Mouse (Mus musculus) liver, embryonic 14.5 days (tissue): ENCODE measurements around the gene Tcea3. TPM values are rescaled to one million over a fixed set of nuclear protein-coding genes. Genes with fewer than 3 reads are reported as not detected.

Experiments
- ATAC-seq: fragments of 200-750 bp; cut with Nextera tagmentation; 2 replicates; pipeline ENCODE4 v1.8.0; 2017; ENCODE audit warnings: moderate number of reproducible peaks, mild to moderate bottlenecking, moderate library complexity; ENCODE audit not compliant: insufficient read depth
- DNase-seq, 3 experiments: peaks; one replicate each; pipeline ENCODE4 v3.0.0-alpha.2; 2012 to 2013; ENCODE audit warnings: low read depth in 3 of 3, low spot score in 3 of 3
- H3K27ac ChIP-seq: fragments of 300-500 bp; sonication (generic); 2 replicates; pipeline ENCODE4 v1.5.1; 2014; ENCODE audit warnings: moderate library complexity, mild to moderate bottlenecking, control low read depth, inconsistent platforms
- H3K27me3 ChIP-seq: fragments of 300-500 bp; sonication (generic); 2 replicates; pipeline ENCODE4 v1.6.1; 2014; ENCODE audit warnings: mild to moderate bottlenecking, low read length, moderate library complexity; ENCODE audit not compliant: control insufficient read depth, insufficient read depth
- H3K36me3 ChIP-seq: fragments of 300-500 bp; sonication (generic); replicated peaks from 2 replicates; pipeline ENCODE4 v1.6.1; 2014; ENCODE audit warnings: low read depth; ENCODE audit not compliant: control insufficient read depth, insufficient read depth
- H3K4me1 ChIP-seq, 2 experiments: fragments of 200-500 bp in 1 of 2; fragments of 300-500 bp in 1 of 2; sonication (generic) in 1 of 2; replicated peaks; 2 replicates each; pipeline ENCODE4 v1.6.1; 2012 to 2014; ENCODE audit warnings: antibody characterized with exemption in 1 of 2, inconsistent platforms in 1 of 2, low read length in 1 of 2; ENCODE audit not compliant: control insufficient read depth in 2 of 2, insufficient read depth in 2 of 2
- H3K4me2 ChIP-seq: fragments of 300-500 bp; sonication (generic); 2 replicates; pipeline ENCODE4 v1.6.1; 2014; ENCODE audit warnings: low read depth, mild to moderate bottlenecking, control low read depth, moderate library complexity
- H3K4me3 ChIP-seq, 2 experiments: fragments of 200-500 bp in 1 of 2; fragments of 300-500 bp in 1 of 2; sonication (generic) in 1 of 2; 2 replicates each; pipeline ENCODE4 v1.5.1; 2012 to 2014; ENCODE audit warnings: low read depth in 2 of 2, low read length in 2 of 2, mild to moderate bottlenecking in 2 of 2, control low read depth in 1 of 2, inconsistent platforms in 1 of 2, moderate library complexity in 1 of 2; ENCODE audit not compliant: insufficient read depth in 1 of 2
- H3K9ac ChIP-seq: fragments of 300-500 bp; sonication (generic); replicated peaks from 2 replicates; pipeline ENCODE4 v1.6.1; 2014; ENCODE audit warnings: mild to moderate bottlenecking, control low read depth, moderate library complexity
- H3K9me3 ChIP-seq: fragments of 300-500 bp; sonication (generic); 2 replicates; pipeline ENCODE4 v1.6.1; 2016; ENCODE audit warnings: low read length, mixed read lengths; ENCODE audit not compliant: control insufficient read depth
- CTCF ChIP-seq: IDR thresholded peaks from 2 replicates; pipeline ENCODE4 v1.5.1; 2016; ENCODE audit warnings: antibody characterized with exemption, low read depth, control low read depth
- EP300 ChIP-seq: IDR thresholded peaks from 2 replicates; pipeline ENCODE4 v1.6.1; 2016; ENCODE audit warnings: antibody characterized with exemption, low read depth
- WGBS: fragments of 180-500 bp; shearing (Covaris S2); extraction: QIAGEN DNeasy Blood & Tissue Kit; methylation state at CpG from one replicate; pipeline ENCODE4 v1.1.7; 2014; ENCODE audit not compliant: insufficient replicate concordance; 5-methylcytosine and 5-hydroxymethylcytosine counted together
- polyA plus RNA-seq, 2 experiments: library from polyadenylated mRNA; depleted of rRNA in 1 of 2; stranded (reverse) in 1 of 2; unstranded in 1 of 2; fragments of >200 nt; fragmentation: Nextera tagmentation in 1 of 2; extraction: Ambion mirVana in 1 of 2; gene quantifications; 2 replicates each; pipeline versions ENCODE4 v1.2.1 to v1.2.3; 2012 to 2014

Tcea3 gene
- polyA plus RNA-seq, 2 experiments: 4.8 to 12.4 TPM

GRCm38 (mm10) chr4:136248464-136249331 is 1.2 kb downstream of the Tcea3 start:
- ATAC-seq (no peak), DNase-seq (no peak)
- no peak overlapping the region for H3K27ac ChIP-seq
- TF ChIP-seq EP300 (no peak), CTCF (no peak)
- H3K9me3 ChIP-seq: no peaks in the 10 kb centered on the region
- no peaks in the 10 kb centered on the region for H3K36me3 ChIP-seq
- 0 out of 4 replicates have a peak, but pooled peaks cover 0 to 4% of the 10 kb centered on the region in 2 experiments for H3K4me1 ChIP-seq
- WGBS: 3% methylated on average over 36 of the region's 37 CpGs
- peak overlapping the region; percentile 15 to 53 for H3K4me3 ChIP-seq
- peaks cover 51% of the 10 kb centered on the region for H3K27me3 ChIP-seq
- H3K9ac ChIP-seq: no peak overlapping the region
- peak overlapping the region; percentile 54 for H3K4me2 ChIP-seq

DNA sequence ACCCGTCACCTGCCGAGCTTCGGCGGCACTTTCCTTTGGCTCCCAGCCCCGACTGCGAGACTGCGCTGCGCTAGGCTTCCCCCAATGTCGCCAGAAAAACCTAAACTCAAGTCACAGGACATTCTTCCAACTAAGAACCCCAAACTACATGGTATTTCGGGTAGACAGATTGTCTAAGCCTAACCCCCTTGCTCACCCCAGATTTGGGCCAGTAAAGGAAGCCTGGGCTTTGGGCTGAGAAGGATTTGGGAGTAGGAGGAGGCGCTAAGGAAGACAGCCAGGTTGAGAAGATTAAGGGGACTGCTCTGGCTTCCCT is 1.8 kb downstream of the Tcea3 start:
- TF ChIP-seq CTCF (no peak), EP300 (no peak)
- H3K9ac ChIP-seq: no peak overlapping the region
- H3K4me3 ChIP-seq: no peak overlapping the region

GRCm38 (mm10) chr4:136249780-136250179 is 2.3 kb downstream of the Tcea3 start:
- ATAC-seq: no peak
- Histone ChIP-seq H3K27ac (no peak overlapping the region), H3K9ac (no peak overlapping the region), H3K9me3 (no peaks in the 10 kb centered on the region), H3K27me3 (peaks cover 51% of the 10 kb centered on the region), H3K36me3 (no peaks in the 10 kb centered on the region), H3K4me3 (no peak overlapping the region), H3K4me1 (0 out of 4 replicates have a peak, but pooled peaks cover 0 to 4% of the 10 kb centered on the region in 2 experiments), H3K4me2 (no peak overlapping the region)
- 31% methylated on average over 9 of the region's 9 CpGs for WGBS
- TF ChIP-seq EP300: no peak
- no peak for TF ChIP-seq CTCF
- DNase-seq: no peak

More for the DNA sequence above, 1.8 kb downstream of the Tcea3 start:
- Histone ChIP-seq H3K9me3 (no peaks in the 10 kb centered on the region), H3K4me1 (0 out of 4 replicates have a peak, but pooled peaks cover 0 to 4% of the 10 kb centered on the region in 2 experiments), H3K4me2 (peak overlapping the region; percentile 54; the same call in 1 of the 2 replicates), H3K36me3 (no peaks in the 10 kb centered on the region), H3K27me3 (peaks cover 51% of the 10 kb centered on the region), H3K27ac (no peak overlapping the region)
- no peak for DNase-seq
- ATAC-seq: no peak
- WGBS: 3% methylated on average over 11 of the region's 11 CpGs

DNA sequence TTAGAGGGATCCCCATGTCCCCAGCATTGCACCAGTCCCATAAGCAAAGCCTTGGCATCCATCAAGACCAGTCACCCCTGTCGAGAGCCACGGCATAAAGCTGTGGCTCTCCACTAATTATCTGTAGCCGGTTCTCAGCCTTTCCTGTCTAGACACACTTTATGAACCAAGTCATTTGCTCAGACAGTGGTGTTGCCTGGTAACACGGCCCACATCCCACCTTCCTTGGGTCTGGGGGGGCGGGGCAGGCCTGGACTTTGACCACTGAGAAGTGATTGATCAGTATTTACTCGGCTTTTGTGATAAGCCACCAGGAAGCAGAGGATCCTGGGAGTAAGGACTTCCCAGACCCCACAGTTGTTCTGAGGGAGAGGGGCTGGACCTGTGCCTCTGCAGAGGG is 8.4 kb downstream of the Tcea3 start:
- Histone ChIP-seq H3K4me2 (no peak overlapping the region), H3K9ac (no peak overlapping the region), H3K27ac (no peak overlapping the region), H3K27me3 (peaks cover 3% of the 10 kb centered on the region), H3K36me3 (no peaks in the 10 kb centered on the region), H3K4me1 (peaks cover 0 to 5% of the 10 kb centered on the region in 2 experiments; a peak in 1 of 4 replicates), H3K9me3 (no peaks in the 10 kb centered on the region), H3K4me3 (no peak overlapping the region)
- DNase-seq (no peak), ATAC-seq (no peak)
- TF ChIP-seq EP300 (no peak), CTCF (no peak)
- 21% methylated on average over 6 of the region's 6 CpGs for WGBS

DNA sequence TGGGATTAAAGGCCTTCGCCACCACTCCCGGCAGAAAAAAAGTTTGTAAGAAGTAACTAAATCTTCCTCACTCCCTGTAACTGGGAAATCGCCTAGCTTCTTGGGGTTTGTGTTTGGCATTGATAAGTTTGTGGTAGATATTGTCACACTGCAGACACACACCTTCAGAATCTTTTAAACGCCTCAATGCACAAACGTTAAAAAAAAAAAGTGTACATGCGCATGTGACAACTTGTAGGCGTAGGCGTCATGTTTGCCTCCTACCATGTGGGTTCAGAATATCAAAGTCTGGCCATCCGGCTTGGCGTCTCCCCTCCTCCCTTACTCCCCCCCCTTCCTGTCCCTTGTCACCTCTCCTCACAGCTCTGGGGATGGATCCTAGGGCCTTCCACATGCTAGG is 9.2 kb downstream of the Tcea3 start:
- Histone ChIP-seq H3K4me2 (no peak overlapping the region), H3K27ac (no peak overlapping the region), H3K4me1 (peaks cover 0 to 5% of the 10 kb centered on the region in 2 experiments; a peak in 1 of 4 replicates), H3K4me3 (no peak overlapping the region), H3K36me3 (no peaks in the 10 kb centered on the region), H3K27me3 (peaks cover 3% of the 10 kb centered on the region), H3K9me3 (no peaks in the 10 kb centered on the region), H3K9ac (no peak overlapping the region)
- no peak for TF ChIP-seq EP300
- TF ChIP-seq CTCF: no peak
- ATAC-seq (peak; percentile 36), DNase-seq (no peak)
- 15% methylated on average over 10 of the region's 10 CpGs for WGBS
